Mouse (Mus musculus) spleen, adult 18-20 months (tissue): ENCODE measurements around the gene Gm10309.
"Not testable (repeated sequence)": the region's sequence is repeated elsewhere in the genome, so short reads cannot be mapped to it uniquely, and the experiment has no call there.

Experiments used
- DNase-seq, 2 experiments: peaks; one replicate each; pipeline ENCODE4 v3.0.0; 2022; ENCODE audit warnings: mixed read lengths in 2 of 2

Gene Gm10309

DNA sequence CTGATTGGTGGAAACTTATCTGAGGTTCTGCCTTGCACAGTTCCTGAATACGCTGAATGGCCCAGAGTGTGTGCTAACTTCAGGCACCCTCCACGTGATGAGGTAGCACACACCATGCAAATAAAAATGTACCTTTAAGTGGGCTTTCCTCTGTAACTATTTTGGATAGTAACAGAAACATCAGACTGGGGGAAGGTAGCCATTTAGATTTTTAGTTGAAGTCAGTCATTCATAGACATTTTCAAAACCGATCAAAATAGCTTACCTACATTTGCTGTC is 3.1 kb upstream of the Gm10309 start:
- no peak for DNase-seq

DNA sequence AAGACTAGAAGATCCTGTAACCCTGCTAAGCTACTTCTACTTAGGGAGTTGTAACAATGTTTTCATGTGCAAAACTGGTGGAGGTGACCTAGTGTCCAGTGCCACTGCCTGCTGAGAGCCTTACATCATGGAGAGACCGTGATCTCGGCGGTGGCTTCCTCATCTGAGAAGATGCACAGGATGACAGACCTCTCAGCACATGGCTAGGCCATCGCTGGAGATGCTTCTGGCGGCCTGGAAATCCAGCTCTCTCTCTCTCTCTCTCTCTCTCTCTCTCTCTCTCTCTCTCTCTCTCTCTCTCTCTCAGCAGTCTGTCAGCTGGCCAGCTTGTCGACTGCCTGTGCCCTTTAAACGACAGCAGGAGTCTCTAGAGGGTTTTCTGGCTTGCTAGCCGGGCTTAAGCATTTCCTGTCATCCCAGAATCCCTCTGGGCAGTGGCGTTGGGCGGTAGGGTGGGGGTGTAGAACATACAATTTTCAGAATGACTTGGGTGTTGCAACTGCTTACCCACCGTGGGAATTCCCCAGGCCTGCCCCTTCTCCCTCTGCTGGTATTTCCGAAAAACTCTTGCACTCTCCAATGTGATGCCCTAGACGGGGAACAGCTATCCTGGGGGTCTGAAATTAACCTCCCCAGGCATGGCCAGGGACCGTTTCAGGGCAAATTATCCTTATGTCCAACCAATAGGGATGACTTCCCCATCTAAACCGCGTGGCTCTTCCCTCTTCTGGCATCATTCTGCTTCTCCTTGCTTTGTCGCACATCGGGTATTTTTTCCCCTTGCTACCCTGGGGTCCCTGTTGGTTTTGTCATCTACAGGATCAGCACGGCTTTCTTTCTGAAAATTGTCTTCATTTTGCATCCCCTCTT is 2.5 kb upstream of the Gm10309 start:
- DNase-seq = no peak

GRCm38 (mm10) chr17:86506881-86507280 is 1.8 kb upstream of the Gm10309 start:
- no peak for DNase-seq

- no peak for DNase-seq
These were observed 1.7 kb downstream of the Gm10309 start for GRCm38 (mm10) chr17:86503208-86503897.

DNA sequence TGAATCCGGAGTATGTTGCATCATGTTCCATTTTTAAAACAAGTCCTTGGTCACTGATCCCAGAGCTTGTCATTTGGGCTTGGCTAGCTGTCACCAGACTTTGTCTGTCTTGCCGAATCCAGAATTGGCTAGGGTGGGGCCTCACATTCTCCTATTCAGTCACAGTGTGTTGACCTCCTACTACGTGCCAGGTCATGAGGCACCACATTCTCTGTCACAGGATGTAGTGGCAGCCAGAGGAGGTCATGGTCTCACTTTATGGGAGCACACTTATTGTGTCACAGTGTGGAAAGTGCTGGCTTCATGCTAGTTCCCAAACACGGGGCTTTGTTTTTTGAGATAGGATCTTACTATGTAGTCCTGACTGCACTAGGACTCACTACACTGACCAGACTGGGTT is 3.6 kb downstream of the Gm10309 start:
- no peak for DNase-seq

DNA sequence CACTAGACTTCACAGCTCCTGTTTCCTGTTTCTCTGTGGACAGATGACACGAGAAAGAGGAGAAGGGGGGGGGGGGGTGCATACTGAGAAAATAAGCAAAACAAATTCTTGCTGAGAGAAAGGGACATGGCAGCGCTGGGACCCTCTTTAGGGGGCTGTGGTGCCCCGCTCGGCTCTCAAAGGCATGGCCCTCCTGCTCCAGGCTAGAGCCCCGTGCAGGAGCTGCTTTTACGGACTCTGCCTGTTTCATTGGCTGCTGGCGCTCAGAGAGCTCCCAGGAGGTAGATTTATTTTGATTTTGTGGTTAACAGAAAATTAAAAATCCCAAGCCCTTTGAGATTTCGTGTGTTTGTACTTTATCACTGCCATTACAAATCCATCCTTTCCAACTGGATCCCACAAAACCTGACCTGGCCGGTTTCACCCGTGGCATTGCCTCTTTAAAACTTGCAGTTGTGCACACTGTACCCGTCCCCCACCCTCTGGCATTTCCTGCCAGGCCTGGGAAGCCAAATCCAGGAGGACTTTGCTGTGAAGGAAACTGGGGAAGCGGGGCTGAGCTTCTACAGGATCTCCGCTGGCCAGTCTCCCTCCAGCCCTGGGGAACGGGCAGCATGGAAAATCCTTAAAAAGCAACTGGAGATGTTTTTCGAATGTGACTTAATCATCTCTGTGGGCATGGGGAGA is 5.5 kb downstream of the Gm10309 start:
- DNase-seq = no peak

- no peak for DNase-seq
These were observed 7.7 kb downstream of the Gm10309 start for GRCm38 (mm10) chr17:86497302-86497701.

DNA sequence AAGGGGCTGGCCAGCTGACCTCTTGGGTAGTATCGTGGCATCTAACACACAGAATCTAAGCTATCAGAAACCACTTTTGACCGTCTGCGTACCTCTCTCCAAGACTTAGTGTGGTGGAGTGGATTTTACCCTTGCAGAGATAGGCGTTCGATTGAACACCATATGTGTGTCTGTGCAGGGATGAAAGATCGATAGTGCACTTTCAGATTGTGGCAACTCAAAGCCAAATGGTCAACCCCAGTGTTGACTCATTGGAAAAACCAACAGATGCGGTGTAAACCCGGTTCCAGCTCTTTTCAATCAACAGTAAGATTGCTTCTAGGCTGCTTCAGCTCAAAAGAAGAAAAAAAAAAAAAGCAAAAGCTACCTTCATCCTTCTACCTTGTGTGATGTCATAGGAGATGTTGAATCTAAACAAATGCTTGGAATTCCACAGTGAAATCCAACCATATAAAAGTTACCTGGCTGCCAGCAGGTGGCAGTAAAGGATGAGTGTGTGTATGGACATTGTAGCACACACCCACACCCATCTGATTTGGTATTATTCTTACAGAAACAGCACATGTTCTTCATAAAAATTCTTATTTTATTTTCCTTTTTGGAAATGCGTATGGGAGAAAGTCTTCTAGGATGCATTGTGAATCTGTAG is 8.8 kb downstream of the Gm10309 start:
- no peak for DNase-seq

DNA sequence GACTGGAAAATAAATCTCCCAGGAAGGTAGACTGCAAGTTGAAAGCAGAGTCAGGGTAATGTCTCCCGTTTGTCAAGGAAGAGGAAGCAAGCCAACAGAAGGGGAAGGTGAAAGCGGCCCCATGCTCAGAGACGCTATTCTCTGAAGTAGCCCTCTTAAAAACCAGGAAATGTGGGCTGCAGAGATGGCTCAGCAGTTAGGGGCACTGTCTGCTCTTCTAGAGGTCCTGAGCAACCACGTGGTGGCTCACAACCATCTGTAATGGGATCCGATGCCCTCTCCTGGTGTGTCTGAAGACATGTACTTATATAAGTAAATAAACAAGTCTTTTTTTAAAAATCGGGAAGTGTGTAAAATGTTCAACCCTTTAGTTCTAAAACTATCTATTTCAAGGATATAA is 10.1 kb downstream of the Gm10309 start:
- no peak for DNase-seq

- DNase-seq = no peak
These were observed 10.5 kb downstream of the Gm10309 start for GRCm38 (mm10) chr17:86494494-86494893.

DNA sequence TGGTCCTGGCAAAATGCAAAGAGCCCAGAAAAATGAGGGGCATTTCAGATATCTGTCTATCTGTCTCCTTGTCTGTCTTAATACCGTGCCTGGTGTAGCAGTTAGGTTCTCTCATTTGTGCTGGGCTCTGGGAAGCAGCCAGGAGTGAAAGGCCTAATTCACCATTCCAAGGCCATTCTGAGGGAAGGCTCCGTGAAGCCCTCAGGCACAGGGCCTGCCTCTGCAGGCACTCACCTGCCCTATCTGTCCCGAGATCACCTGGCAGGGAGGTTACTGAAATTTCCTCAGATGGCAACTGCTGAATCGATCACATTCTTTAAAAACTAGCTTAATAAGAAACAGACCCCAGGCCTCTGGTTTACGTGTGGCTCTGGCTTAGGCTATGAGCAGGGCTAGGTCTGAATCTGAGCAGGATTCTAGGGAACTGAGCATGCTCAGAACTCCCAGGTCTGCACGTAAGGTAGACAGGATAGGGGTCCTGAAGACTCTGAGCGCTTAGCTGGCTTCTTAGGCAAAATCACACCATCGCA is 11.1 kb downstream of the Gm10309 start:
- no peak for DNase-seq

DNA sequence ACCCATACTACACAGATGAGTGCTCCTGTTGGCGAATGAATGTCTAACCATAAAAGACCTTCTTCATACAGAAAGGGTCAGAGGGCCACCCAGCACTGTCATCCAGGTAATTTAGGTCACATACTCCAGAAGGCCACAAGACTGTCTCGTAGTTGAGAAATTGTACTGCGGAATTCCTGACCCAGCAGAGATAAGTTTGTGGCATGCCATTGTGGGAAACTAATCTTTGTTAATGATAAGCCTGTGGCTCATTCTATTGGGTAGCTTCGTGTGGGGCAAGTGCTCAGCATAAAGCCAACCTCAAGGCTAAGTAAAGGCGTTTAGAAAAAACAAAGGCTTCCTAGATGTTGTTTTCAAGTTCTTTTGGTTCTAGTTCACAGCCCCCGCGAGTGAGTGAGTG is 12.7 kb downstream of the Gm10309 start:
- DNase-seq = no peak

- DNase-seq = no peak
These were observed 15.2 kb downstream of the Gm10309 start for GRCm38 (mm10) chr17:86489827-86490226.

GRCm38 (mm10) chr17:86487450-86487849 is 17.6 kb downstream of the Gm10309 start:
- no peak for DNase-seq

DNA sequence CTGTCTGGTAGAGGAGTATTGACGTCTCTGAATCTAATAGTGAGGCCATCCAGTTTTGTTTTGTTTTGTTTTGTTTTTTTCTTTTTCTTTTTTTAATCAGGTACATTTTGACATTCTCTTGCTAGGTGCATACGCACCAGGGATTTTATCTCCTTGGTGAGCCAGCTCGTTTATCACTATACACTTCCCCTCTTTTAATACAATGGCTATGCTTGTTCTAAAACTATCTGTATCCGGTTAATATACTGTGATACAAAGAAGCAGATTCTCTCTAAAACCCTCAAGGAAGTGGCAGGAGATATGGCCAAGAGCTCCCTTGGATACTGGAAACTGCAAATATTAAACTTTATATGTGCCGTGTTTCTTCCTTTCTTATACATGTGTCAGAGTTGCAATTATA is 18.4 kb downstream of the Gm10309 start:
- DNase-seq = no peak

DNA sequence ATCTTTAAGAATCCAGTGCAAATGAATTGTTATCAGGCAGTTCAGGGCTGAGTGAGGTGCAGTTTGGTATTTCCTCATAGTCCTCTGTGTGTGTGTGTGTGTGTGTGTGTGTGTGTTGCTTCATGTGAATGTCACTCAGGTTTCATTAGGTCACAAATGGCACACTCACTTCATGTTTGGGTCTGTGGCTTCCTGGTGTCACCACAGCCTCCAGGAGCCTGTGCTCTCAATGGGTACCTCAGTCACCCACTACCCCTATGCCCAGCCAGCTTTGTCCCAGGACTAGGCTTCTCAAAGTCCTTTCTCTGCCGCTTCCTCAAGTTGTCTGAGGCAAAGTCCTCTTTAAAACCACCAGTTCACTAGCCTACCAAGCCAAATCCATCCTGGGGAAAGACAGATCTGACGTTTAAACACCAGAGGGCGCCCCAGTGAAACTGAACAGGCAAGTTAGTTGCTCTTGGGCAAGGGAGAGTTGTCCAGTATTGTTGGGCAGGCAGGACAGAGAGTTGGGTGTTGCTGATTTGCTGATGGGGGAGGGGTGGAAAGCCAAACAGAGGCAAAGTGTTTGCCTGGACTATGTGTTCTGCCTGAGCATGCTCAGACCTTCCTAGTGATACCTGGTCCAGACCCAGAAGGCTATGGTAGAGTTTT is 20.8 kb downstream of the Gm10309 start:
- peak; percentile 32 to 69 for DNase-seq

- DNase-seq = no peak
These were observed 22.4 kb downstream of the Gm10309 start for GRCm38 (mm10) chr17:86482675-86483074.

DNA sequence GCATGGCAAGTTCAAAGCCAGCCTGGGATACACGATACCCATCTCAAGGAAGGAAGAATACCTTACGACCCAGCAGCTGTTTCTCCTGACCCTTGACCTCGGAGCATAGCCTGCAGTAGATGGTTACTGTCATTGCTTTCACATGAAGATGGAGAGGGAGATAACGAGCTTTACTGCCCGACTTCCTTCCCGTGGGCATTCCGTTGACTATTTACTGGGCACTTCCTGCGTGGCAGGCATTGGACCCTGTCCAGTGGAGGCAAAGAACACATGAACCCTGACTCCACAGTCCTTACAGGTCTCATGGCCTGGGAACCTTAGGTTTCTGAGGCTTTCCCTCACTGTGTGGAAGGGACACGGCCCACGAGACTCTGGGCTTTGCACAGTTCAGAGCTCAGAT is 25.6 kb downstream of the Gm10309 start:
- DNase-seq = no peak

GRCm38 (mm10) chr17:86477401-86477800 is 27.6 kb downstream of the Gm10309 start:
- not testable (repeated sequence) for DNase-seq

GRCm38 (mm10) chr17:86476674-86477073 is 28.4 kb downstream of the Gm10309 start:
- no peak for DNase-seq

DNA sequence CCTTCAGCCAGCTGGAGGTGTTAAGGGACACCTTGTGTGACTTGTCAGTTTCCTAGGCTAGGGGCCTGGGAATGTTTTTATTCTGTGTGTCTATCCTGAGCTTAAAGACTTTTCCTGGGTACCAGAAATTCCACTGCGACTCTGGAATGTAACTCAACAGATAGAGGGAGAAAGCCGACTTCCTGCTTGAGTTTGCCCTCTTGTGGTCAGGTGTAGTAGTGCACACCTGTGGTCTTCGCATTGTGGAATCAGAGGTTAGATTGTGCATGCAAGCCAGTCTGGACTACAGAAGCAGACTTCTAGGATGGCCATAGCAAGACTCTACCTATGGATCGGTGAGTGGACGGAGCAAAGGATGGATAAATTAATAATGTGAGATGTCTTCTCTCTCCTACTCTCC is 33.3 kb downstream of the Gm10309 start:
- DNase-seq = peak; percentile 32 to 65

DNA sequence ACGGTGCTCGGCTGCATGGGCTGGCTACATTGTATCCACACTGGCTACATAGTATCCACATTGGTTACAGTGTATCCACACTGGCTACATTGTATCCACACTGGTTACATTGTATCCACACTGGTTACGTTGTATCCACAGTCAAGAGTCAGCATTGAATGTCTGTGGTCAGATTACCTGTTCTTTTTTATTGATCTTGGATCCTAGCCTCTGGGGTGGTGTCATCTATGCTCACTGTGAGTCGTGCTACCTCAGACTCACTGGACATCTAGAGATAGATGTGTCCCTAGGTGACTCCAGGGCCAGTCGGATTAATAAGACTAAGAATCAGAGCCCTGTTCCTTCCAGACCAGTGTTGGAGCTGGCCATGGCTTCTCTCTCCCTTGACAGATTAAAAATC is 34.9 kb downstream of the Gm10309 start:
- no peak for DNase-seq

GRCm38 (mm10) chr17:86467967-86468366 is 37.1 kb downstream of the Gm10309 start:
- DNase-seq = no peak
